Mouse (Mus musculus): ENCODE measurements at regions not wholly inside any gene's neighbourhood (a gene's known extent, or its start where the extent isn't known, plus 50 kb on each side); places are given as distances from the start of the nearest gene placed in this dataset.

- TF ChIP-seq CTCF (conservative IDR thresholded peaks at IDR 0.05 in 1 of 2, IDR thresholded peaks at IDR 0.05 in 1 of 2; ENCODE audit: low read depth in 2 of 2, low read length in 2 of 2): no peak
- TF ChIP-seq POLR2AphosphoS2 (IDR thresholded peaks at IDR 0.05; ENCODE audit: low read depth, low read length): no peak
- TF ChIP-seq MYC (IDR thresholded peaks at IDR 0.05; ENCODE audit: low read depth, low read length): no peak
- TF ChIP-seq USF2 (conservative IDR thresholded peaks at IDR 0.05; ENCODE audit: low read depth, low read length): no peak
Measured at GRCm38 (mm10) chr7:71050825-71051224, 300.5 kb downstream of the Gm10295 start.

Measured in CH12.LX (cell line).